9 mouse cellular contexts compared by ENCODE assay signal in genomic region chr5:147956421-147956820, GRCm38 (mm10). TPM values are rescaled to one million over a fixed set of nuclear protein-coding genes. Genes with fewer than 3 reads are reported as not detected.
A peak's percentile ranks its signal among the peaks of the same experiment; 100 is the strongest.
DNase-seq lines count a peak whose midpoint lies in the region; ATAC-seq lines count a peak whose summit lies in the region.
"Had no signal": no experiment of that assay in that cellular context is flagged by ENCODE, and none has a peak within 500 bp of the region (broad histone marks: within the 10 kb centered on the region; RNA-seq: fewer than 3 reads in every experiment).

No protein-coding gene starts in this region.

- H3K9me3 ChIP-seq in kidney, embryonic 16.5 days (ENCODE audit: low read length): no peaks in the 10 kb centered on the region
- no peaks in the 10 kb centered on the region for H3K9me3 ChIP-seq in embryonic facial prominence, embryonic 13.5 days
- no peaks in the 10 kb centered on the region for H3K9me3 ChIP-seq in hindbrain, embryonic 11.5 days (ENCODE audit: control insufficient read depth, low read length)
- no peaks in the 10 kb centered on the region for H3K9me3 ChIP-seq in midbrain, embryonic 13.5 days

- H3K4me1 ChIP-seq in kidney, embryonic 16.5 days (ENCODE audit: insufficient read depth, low read length): peaks cover 13% of the 10 kb centered on the region
- H3K4me1 ChIP-seq in embryonic facial prominence, embryonic 13.5 days: peaks cover 17% of the 10 kb centered on the region
- H3K4me1 ChIP-seq in hindbrain, embryonic 11.5 days (replicated peaks; ENCODE audit: control insufficient read depth, insufficient read depth, low read length): peaks cover 4% of the 10 kb centered on the region; the same call in 1 of the 2 replicates
- peaks cover 17% of the 10 kb centered on the region for H3K4me1 ChIP-seq in midbrain, embryonic 13.5 days (replicated peaks)

- 4% methylated on average over 11 of the region's 11 CpGs for WGBS in kidney, embryonic 16.5 days
- 2% methylated on average over 11 of the region's 11 CpGs for WGBS in embryonic facial prominence, embryonic 13.5 days
- 3% methylated on average over 11 of the region's 11 CpGs for WGBS in hindbrain, embryonic 11.5 days
- under 1% methylated on average over 11 of the region's 11 CpGs for WGBS in midbrain, embryonic 13.5 days

- DNase-seq in kidney, adult 8-10 months: no peak
- DNase-seq in hindbrain, embryonic 11.5 days (ENCODE audit: low spot score): peak; percentile 26
- no peak for DNase-seq in thymus, postnatal 25 days
- DNase-seq in gastrocnemius, adult 8-10 months (ENCODE audit: low spot score in 2 of 2): no peak
- DNase-seq in right cerebral cortex, postnatal 14 days: no peak

- no peak overlapping the region for H3K27ac ChIP-seq in kidney, embryonic 16.5 days (ENCODE audit: low read length)
- no peak overlapping the region for H3K27ac ChIP-seq in embryonic facial prominence, embryonic 13.5 days
- no peak overlapping the region for H3K27ac ChIP-seq in hindbrain, embryonic 11.5 days (ENCODE audit: low read depth, low read length)
- H3K27ac ChIP-seq in midbrain, embryonic 13.5 days: 0 out of 2 replicates have a peak overlapping the region, but pooled peaks have one; percentile 14

- peak overlapping the region; percentile 54; the same call in 1 of the 2 replicates for H3K4me3 ChIP-seq in kidney, embryonic 16.5 days (ENCODE audit: low read length)
- peak overlapping the region; percentile 55; the same call in 1 of the 2 replicates for H3K4me3 ChIP-seq in embryonic facial prominence, embryonic 13.5 days
- H3K4me3 ChIP-seq in hindbrain, embryonic 11.5 days (ENCODE audit: low read depth, low read length): peak overlapping the region; percentile 61; the same call in 1 of the 2 replicates
- peak overlapping the region; percentile 78 for H3K4me3 ChIP-seq in midbrain, embryonic 13.5 days (replicated peaks)

- H3K9ac ChIP-seq in kidney, embryonic 16.5 days (replicated peaks; ENCODE audit: low read length): no peak overlapping the region
- H3K9ac ChIP-seq in embryonic facial prominence, embryonic 13.5 days: 0 out of 2 replicates have a peak overlapping the region, but pooled peaks have one; percentile 12
- no peak overlapping the region for H3K9ac ChIP-seq in hindbrain, embryonic 11.5 days (ENCODE audit: low read depth, low read length)
- peak overlapping the region; percentile 81; the same call in 1 of the 2 replicates for H3K9ac ChIP-seq in midbrain, embryonic 13.5 days (replicated peaks)

- no peaks in the 10 kb centered on the region for H3K36me3 ChIP-seq in kidney, embryonic 16.5 days (ENCODE audit: insufficient read depth, low read length)
- H3K36me3 ChIP-seq in embryonic facial prominence, embryonic 13.5 days: no peaks in the 10 kb centered on the region
- no peaks in the 10 kb centered on the region for H3K36me3 ChIP-seq in hindbrain, embryonic 11.5 days (ENCODE audit: control insufficient read depth, insufficient read depth, low read length)
- H3K36me3 ChIP-seq in midbrain, embryonic 13.5 days: no peaks in the 10 kb centered on the region
- H3K36me3 ChIP-seq: G1E had no signal

- peak overlapping the region; percentile 92; the same call in 1 of the 2 replicates for H3K4me2 ChIP-seq in kidney, embryonic 16.5 days (replicated peaks; ENCODE audit: low read depth, low read length)
- H3K4me2 ChIP-seq in embryonic facial prominence, embryonic 13.5 days: peak overlapping the region; percentile 98; the same call in 1 of the 2 replicates
- peak overlapping the region; percentile 97 for H3K4me2 ChIP-seq in hindbrain, embryonic 11.5 days (replicated peaks; ENCODE audit: low read depth, low read length)
- H3K4me2 ChIP-seq in midbrain, embryonic 13.5 days (replicated peaks): peak overlapping the region; percentile 87

- H3K27me3 ChIP-seq in kidney, embryonic 16.5 days (ENCODE audit: insufficient read depth, low read length): peaks cover 41% of the 10 kb centered on the region
- H3K27me3 ChIP-seq in embryonic facial prominence, embryonic 13.5 days: peaks cover 50% of the 10 kb centered on the region
- H3K27me3 ChIP-seq in hindbrain, embryonic 11.5 days (ENCODE audit: control insufficient read depth, insufficient read depth, low read length): peaks cover 17% of the 10 kb centered on the region
- peaks cover 23% of the 10 kb centered on the region for H3K27me3 ChIP-seq in midbrain, embryonic 13.5 days

- no peak for ATAC-seq in kidney, embryonic 16.5 days (ENCODE audit: low FRiP score, low TSS enrichment)
- no peak for ATAC-seq in embryonic facial prominence, embryonic 13.5 days (ENCODE audit: insufficient number of reproducible peaks, insufficient read depth, low FRiP score, low TSS enrichment, low read depth)
- ATAC-seq in hindbrain, embryonic 11.5 days (ENCODE audit: low FRiP score): no peak
- ATAC-seq in midbrain, embryonic 13.5 days: no peak

RNA-seq across cellular contexts. Expression of gene Mtus2, which starts 0.7 kb away (rescaled TPM):
- 1.9 and 2.7 TPM in 2 replicates for polyA plus RNA-seq in kidney, embryonic 16.5 days (2015; fragmentation: Nextera tagmentation; extraction: Ambion mirVana)
- 8.1 and 8.7 TPM in 2 replicates for polyA plus RNA-seq in embryonic facial prominence, embryonic 13.5 days (2015; fragmentation: Nextera tagmentation; extraction: Ambion mirVana)
- polyA plus RNA-seq in hindbrain, embryonic 11.5 days (2014; fragmentation: Nextera tagmentation; extraction: Ambion mirVana): 22.2 and 29.2 TPM in 2 replicates
- 35.1 and 38.1 TPM in 2 replicates for polyA plus RNA-seq in midbrain, embryonic 13.5 days (2015; fragmentation: Nextera tagmentation; extraction: Ambion mirVana)
- total RNA-seq in gastrocnemius, adult 8-10 months (2022): under 1 TPM in 2 of 4 experiments, not detected in 2; 0.07 to 0.31 TPM
- polyA plus RNA-seq: G1E had no signal

Comparison
In these comparisons a context has a peak if more than half of its experiments do, and no peak if none do; other contexts are left out.
1. H3K9ac ChIP-seq: peak in embryonic facial prominence, embryonic 13.5 days (single experiment) and midbrain, embryonic 13.5 days (single experiment); none in kidney, embryonic 16.5 days (single experiment) and hindbrain, embryonic 11.5 days (single experiment).
2. Peak in every context shown above with its lines, with median percentiles within 50 percentile points of each other: H3K4me2 ChIP-seq and H3K4me3 ChIP-seq.